Mouse (Mus musculus) frontal cortex, postnatal 10 days (tissue): ENCODE measurements around the gene Pitpnm1.
A peak's percentile ranks its signal among the peaks of the same experiment; 100 is the strongest.

Source experiments
- DNase-seq, 2 experiments: peaks; one replicate each; pipeline ENCODE4 v3.0.0; 2022; ENCODE audit warnings: low spot score in 2 of 2, mixed read lengths in 1 of 2

The Pitpnm1 gene

DNA sequence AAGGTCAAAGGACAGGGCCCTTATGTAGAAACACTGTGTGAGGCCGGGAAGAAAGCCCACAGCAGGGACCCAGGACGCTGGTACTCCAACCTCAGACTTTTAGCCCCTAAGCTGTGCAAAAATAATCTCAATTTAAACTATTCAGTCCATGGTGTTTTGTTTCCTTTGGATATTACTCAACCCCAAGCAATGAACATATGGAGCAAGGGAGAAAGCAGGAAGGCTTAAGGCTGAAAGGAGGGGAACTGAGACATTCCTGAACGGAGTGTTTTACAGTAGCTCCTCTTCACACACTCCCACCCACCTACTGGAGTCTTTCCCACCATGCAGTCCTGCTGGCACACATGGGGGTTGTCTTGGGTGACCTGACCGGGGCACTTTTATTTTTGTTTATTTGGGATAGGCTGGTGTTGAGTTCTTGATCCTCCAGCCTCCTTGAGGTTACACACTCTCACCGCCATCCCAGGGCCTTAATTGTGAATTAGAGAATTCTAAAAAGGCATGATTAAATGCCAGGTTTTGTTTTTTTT lies 5.0 kb upstream of the Pitpnm1 start:
- DNase-seq: no peak

DNA sequence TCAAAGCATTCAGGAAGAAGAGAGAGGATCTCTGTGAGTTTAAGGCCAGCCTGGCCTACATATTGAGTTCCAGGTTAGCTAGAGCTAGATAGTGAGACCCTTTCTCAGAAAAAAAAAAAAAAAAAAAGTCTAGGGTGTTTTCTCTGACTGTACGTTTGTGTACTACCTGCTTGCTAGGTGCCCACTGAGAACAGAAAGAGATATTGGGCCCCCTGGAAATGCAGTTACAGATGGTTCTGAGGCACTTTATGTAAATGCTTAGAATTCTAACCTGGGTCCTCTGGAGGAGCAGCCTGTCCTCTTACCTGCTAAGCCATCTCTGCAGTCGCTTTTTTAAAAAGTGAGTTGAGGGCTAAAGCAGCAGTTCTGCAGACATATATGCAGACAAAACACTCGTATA lies 4.0 kb upstream of the Pitpnm1 start:
- DNase-seq: no peak

DNA sequence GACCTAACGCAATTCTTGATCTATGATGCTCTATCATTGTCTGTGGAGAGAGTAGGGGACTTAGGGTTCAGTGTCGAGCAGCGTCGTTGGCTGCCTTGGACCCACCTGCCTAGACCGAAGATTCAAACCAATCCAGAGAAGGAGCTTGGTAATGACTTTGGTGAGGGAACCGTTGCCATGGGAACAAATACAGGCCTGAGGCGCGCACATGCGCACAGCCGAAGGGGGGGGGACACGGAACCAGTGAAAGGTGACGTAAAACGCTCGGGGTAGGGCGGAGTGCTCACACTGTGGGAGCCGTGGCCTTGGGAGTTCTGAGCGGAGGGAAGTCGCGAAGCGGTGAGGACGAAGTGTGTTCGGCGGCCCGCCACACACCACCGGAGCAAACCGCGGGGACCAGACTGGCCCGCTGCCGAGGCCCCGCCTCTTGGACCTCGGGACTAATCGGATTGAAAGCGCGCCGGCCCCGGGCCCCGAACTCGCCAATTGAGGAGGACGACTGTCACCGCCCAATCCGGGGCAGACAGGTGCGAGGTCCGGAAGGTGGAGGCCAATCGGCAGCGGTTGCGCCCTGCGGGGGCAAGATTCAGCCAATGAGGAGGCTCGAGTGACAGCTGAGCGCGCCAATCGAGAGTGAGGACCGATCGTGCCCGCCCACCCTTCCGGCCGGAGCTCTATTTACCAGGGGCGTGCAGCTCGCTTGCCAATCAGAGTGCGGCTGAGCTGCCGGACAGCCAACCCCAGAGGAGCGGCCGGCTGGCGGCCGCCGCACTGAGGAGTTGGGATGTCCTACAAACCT lies 3.0 kb upstream of the Pitpnm1 start, which contains the start of gene Cdk2ap2:
Gene Cdk2ap2 (plus strand): TSS at position 541 of the 799 bp plus-strand sequence.
- peak; percentile 99 to 100 for DNase-seq

DNA sequence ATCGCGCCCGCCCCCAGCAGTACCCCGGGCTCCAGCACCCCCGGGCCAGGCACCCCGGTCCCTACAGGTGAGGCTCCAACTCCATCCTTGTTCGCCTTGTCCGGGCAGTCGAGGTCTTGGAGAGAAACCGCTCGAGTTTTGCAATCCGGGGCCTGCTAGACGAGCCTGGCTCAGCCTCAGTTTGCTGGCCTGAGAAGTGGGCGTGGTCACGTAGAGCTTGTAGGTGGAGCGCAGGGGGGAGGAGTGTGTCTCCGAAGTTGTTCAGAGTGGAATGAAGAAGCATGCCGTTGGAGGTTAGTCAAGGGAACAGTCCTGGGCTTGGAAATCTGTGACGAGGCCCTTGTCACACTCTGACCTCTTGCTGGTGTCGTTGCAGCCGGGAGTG lies 2.4 kb upstream of the Pitpnm1 start:
- no peak for DNase-seq

DNA sequence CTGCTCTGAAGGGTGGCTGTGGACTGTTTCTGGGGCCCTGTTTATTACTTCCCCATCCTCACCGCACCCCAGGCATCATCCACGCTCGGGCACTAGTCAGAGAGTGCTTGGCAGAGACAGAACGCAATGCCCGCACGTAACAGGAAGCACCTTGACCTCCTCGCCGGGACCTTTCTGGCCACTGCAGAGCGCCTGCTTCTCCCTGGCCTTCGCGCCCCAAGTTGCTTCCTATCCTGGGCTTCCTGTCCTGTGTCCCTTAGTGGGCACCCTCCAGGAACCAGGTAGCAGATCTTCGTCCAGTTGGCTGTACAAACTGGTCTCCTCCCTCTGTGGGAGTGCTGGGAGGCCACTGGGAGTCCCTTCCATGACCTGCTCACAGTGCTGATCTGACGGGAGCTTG lies 1.4 kb upstream of the Pitpnm1 start:
- DNase-seq: no peak

DNA sequence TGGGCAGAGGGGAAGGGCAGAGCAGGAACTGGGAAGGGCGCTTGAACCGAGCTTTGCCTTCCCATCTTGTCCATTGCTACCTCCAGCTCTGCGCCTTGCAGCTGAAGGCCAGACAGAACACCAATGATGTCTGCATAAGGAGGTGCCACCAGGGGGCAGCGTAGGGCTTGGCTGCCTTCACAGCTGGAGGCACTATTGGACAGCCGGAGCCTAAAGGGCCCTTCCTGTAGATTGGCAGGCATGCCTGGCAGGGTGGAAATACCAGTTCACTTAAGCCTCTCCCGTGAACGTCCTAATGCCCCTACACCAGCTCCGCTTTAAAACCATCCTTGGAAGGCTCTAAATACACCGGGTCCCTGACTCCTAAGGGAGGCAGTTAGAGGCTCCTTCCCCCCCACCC lies 742 bp upstream of the Pitpnm1 start:
- DNase-seq: peak; percentile 78 to 83

DNA sequence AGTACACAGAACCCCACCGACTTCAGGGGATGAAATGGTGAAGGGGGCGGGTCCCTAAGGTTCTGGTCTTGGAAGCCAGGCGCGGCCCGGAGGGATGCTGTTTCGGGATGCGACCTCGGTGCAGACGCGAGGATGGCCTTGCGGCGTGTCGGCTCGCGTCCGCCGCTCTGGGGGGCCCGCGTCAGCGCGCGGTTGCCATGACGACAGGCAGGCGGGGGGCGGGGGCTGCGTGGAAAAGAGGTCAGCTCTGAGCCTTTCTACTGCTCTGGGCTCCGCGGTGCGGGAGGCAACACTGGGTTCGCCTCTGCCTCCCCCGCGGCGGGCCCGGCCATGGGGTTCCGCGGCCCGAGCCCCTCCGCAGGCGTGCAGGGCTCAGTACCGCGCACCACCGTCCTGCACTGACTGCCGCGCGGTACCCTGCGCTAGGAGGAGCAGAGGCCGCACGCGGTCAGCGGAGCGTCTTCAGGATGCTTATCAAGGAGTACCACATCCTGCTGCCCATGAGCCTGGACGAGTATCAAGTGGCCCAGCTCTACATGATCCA lies 992 bp downstream of the Pitpnm1 start:
- peak; percentile 73 to 74 for DNase-seq

DNA sequence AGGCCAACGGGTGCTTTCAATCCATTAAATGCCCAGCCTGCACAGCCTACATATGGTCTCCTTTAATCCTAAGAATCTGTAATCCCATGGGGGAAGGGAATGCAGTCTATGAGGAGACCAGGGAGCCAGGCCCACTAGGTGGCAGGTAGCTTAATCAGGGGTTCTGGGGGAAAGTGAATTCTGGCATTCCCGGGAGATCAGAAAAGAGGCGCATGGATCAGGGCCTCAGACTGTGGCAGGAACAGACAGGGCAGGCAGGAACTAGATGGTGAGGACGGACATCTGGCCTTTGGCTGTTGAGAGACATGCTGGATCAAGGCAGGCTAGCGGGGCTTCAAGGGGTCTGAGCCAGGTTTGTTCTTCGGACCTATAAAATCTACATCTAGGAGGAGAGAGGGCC lies 1.7 kb downstream of the Pitpnm1 start:
- no peak for DNase-seq

DNA sequence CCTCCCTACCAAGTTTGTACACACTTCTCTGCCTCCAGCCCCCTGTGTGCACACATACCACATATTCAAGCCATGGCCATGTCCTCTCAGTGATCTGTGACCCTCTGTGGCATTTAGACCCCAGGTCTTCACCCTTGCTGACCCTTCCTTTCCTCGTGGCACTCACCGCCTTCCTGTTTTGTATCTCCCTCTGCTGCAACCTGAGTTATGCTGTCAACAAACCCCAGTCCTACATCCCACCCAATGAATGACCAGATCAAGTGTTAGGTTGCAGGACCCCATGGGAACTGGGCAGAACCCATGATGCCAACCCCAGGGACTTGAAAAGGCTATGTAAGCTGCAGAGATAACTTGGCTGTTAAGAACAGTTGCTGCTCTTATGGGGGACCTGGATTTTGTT lies 2.3 kb downstream of the Pitpnm1 start:
- DNase-seq: no peak

DNA sequence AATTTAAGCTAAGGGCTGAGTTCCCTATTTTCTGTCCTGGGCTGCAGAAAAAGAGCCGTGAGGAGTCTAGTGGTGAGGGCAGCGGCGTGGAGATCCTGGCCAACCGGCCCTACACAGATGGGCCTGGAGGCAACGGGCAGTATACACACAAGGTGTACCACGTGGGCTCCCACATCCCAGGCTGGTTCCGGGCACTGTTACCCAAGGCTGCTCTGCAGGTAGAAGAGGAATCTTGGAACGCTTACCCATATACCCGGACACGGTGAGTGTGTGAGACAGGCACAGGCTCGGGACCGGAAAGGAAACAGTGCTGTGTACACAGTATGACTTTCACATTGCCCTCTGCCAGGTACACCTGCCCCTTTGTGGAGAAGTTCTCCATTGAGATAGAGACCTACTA lies 2.8 kb downstream of the Pitpnm1 start:
- DNase-seq: no peak

DNA sequence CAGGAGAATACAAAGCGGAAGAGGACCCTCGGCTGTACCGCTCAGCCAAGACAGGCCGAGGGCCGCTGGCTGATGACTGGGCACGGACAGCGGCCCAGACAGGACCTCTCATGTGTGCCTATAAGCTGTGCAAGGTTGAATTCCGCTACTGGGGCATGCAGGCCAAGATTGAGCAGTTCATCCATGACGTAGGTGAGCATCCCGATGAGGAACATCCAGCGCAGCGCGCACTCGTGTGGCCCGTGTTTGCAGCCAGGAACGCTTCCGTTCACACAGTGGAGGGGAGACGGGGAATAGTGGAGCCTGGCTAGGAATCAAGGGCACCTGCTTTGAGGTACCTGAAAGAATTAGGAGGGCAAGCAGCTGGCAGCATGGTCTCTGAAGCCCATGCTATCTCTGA lies 3.5 kb downstream of the Pitpnm1 start:
- no peak for DNase-seq

DNA sequence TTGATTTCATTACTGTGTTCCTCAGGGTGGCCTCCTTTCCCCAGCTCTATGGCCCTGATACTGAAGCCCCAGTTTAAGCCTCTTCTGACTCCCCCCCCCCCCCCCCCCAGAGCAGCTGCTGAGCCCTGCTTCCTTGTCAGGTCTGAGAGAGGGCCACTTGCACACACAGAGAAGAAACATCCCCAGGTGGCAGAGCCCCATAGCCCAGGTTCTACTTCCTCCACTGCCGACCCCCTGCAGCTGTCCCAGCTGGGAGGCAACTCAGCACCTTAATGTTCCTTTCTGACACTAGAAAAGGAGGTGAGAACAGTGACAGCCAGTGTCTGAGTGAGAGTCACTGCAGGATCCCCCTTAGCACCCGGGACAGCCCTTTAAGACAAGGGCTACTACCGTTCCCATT lies 4.0 kb downstream of the Pitpnm1 start:
- DNase-seq: no peak

DNA sequence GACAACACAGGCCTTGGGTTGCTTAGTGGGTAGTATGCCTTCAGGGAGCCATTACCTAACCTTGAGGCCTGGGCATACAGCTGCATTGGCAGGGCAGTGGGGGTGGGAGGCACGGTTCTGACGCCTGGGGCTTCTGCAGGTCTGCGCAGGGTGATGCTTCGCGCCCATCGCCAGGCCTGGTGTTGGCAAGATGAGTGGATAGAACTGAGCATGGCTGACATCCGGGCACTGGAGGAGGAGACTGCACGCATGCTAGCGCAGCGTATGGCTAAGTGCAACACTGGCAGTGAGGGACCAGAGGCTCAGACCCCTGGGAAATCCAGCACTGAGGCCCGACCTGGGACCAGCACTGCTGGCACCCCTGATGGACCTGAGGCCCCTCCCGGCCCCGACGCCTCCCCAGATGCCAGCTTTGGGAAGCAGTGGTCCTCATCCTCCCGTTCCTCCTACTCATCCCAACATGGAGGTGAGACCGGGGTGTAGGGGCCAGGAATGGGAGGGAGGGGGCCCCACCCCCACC lies 4.9 kb downstream of the Pitpnm1 start:
- DNase-seq: no peak

DNA sequence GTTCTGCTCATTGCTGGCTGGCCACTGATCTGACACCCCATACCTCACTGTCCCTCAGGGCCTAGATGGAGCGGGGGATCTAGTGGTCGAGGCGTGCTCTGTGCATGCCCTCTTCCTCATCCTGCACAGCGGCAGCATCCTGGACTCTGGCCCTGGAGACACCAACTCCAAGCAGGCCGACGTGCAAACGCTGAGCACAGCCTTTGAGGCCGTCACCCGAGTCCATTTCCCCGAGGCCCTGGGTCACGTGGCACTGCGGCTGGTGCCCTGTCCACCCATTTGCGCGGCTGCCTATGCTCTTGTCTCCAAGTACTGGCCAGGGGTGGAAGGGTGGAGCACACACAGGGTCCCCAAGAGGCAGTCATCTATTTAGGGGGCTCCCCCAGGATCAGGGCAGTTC lies 6.9 kb downstream of the Pitpnm1 start:
- no peak for DNase-seq

DNA sequence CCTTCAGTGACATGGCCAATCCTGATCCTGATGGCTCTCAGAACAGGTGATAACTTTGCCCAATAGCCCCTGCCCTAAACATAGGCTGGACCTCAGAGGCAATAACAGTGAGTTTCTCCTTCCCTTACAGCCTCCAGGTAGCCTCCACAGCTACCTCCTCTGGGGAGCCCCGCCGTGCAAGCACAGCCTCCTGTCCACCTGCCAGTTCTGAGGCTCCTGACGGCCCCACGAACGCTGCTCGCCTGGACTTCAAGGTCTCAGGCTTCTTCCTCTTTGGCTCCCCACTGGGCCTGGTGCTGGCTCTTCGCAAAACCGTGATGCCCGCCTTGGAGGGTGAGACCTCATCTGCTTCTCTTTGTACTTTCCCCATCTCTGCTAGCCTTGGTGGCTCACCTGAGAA lies 8.7 kb downstream of the Pitpnm1 start:
- DNase-seq: no peak

DNA sequence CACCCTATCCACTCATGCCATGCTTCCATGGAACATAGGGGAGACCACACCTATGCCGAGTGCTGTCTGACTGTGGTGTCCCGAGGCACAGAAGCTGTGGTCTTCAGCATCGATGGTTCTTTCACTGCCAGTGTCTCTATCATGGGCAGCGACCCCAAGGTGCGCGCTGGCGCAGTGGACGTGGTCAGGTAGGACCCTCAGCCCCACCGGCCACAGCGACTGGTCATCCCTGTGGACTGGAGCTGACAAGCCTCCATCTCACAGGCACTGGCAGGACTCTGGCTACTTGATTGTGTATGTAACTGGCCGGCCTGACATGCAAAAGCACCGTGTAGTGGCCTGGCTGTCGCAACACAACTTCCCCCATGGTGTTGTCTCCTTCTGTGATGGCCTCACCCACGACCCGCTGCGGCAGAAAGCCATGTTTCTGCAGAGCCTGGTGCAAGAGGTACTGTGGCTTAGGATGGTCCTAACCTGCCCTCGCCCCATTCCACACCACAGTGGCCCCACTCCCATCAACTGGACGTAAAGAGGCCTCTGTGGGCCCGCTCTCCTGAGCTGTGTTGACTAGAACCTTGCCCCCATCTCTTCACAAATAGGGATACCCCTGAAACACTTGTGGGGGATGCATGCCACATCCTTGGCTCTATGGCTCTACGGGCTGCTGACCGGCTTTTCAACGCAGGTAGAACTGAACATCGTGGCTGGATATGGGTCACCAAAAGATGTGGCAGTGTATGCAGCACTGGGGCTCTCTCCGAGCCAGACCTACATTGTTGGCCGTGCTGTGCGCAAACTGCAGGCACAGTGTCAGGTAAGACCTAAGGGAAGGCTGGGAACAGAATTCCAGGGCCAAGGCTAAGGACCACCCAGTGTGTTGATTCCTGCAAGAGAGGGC lies 12.5 kb downstream of the Pitpnm1 start:
- DNase-seq: no peak

DNA sequence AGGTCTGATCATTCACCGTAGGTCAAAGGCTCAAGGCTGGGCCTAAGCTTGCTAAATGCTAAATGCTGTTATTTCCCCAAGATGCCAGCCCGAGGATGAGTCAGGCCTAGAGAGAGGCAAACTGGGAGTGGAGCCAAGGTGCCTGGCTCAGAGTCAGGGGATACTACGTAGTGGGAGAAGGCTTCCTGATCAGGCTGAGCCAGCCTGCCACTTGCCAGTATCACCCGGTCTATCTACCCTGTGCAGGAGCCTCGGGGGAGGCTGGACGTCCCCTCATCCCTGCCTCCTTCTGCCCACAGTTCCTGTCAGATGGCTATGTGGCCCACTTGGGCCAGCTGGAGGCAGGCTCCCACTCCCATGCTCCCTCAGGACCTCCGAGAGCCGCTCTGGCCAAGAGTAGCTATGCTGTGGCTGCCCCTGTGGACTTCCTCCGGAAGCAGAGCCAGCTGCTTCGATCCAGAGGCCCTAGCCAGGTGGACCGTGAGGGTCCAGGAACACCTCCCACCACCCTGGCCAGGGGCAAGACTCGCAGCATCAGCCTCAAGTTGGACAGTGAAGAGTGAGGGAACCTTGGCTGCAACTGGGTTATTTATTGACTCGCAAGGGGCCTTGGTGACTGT lies 13.5 kb downstream of the Pitpnm1 start:
- DNase-seq: no peak

DNA sequence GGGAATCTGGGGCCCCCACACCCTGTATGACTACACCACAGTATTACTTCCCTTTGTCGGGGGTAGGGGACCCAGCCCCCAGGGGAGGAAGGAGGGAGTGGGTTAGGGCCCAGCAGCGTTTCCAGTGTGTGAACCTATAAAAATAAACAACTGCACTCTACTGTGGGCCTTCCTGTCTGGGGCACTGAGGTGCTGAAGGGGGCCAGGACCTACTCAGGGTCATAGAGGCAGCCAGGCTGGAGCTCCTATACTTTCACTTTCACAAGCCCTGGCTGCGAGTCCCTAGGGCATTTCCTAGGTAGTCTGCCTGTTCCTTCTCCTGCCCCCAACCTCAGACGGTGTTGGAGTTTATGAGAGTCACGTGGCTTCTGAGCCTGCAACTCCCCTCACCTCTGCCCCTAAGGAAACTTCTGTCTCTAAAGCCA lies 14.0 kb downstream of the Pitpnm1 start:
- no peak for DNase-seq

DNA sequence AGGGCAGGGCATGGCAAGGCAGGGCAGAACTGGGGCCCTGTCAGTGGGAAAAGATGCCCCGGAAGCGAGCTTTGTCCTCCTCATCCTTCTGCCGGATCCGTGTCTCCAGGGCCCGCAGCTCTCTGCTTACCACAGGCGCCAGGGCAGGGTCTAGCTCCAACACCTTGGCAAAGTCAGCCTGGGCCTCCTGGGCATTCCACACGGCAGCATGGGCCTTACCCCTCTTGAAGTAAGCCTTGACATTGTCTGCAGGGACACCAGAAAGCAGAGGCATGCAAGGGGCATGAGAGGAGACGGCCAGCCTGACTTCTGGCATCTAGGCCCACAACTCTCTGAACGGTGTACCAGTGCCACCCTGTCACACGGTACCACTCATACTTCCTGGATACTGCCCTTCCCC lies 14.8 kb downstream of the Pitpnm1 start:
- no peak for DNase-seq

DNA sequence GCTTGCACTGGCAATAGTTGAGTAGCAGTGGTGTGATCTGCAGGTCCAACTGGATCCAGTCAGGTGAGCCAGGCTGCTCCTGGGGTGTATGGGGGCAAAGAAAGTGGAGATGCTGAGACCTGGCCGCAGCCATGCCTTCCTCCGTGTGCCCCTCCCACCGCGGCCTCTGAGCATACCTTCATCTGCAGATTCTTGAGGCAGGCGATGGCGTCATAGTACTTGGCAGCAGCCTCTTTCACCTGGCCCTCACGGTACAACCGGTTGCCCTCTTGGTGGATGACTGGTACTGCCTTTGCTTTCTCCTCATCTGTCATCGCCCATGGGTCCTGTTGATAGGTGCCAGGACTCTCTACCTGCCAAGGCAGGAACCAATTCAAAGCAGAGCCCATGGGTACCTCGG lies 15.3 kb downstream of the Pitpnm1 start:
- no peak for DNase-seq

DNA sequence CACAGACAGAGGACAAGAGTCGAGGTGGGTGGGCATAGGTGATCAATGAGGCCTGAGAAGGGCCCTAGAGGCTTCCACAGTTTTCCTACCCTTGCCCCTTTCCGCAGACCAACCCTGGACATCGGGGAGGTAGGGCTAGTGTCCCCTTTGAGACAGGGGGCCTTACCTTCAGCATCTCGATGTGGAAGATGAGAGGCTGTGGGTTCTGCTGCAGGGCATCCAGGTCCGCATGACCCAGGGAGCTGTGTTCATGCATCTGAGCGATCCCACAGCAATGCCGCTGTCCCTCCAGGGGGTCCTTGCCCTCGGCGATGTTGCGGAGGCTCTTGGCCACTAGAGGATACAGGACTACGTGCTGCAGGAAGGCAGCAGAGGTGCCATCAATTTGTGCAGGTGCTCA lies 16.0 kb downstream of the Pitpnm1 start:
- no peak for DNase-seq

DNA sequence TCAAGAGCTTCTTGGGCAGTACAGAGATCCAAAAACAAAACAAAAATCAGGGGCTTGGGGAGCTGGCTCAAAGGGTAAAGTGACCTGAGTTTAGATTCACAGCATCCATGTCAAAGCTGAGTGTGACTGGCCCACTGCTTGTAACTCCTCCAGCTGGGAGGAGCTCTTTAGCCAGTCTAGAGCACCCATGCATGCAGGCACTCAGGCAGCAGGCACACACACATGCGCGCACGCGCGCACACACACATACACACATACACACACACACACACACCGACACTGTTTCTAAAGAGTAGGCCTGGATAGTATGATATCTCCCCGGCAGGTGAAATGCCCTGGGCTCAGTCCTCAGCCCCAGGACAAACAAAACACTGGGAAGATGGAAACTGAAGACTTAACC lies 17.2 kb downstream of the Pitpnm1 start:
- no peak for DNase-seq
